Mouse (Mus musculus): ENCODE measurements around the gene Ptpn9. TPM values are rescaled to one million over a fixed set of nuclear protein-coding genes. Genes with fewer than 3 reads are reported as not detected.
"Not testable (repeated sequence)": the region's sequence is repeated elsewhere in the genome, so short reads cannot be mapped to it uniquely, and the experiment has no call there.

The Ptpn9 gene
- 10 to 100 TPM; 30.4 to 31.7 TPM for total RNA-seq (2021)

DNA sequence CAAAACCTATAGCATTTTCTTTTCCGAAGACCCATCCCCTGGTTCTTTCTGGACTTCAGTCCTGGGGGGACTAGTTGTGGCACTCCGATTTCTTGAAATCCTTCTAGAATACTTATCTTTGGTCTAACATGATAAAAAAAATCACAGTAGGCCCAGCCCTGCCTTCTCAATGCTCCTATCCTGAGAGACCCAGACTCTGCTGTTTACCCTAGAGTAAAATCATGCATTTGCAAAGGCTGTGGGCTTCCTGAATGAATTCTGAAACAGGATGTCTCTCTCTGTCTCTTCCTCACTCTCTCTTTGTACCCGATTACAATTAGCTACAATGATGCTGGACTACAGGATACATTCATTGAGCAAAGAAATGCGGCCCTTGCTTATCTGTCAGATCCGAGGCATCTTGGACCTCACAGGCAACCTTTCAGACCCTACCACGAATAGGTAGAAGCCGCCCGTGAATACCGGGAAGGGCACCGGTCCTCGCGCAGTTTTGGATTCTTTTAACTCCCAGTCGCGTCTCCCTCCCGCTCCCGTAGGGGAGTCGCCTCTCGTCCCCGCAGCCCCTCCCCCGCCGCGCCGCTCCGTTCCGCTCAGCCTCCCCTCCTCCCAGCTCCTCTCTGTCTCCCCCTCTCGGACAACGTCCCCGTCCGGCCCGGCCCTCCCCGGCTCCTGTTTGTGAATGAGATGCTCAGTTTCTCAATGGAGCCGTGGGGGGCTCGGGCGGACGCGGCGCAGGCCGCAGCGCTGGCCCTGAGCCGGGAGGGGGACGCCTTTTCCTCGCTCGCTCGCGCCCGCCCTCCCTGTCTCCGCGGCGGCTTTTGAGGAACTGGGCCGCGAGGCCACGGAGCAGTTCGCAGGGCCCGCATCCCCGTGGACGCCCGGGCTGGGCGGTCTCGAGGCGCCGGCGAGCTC lies at the start of gene Ptpn9:
Gene Ptpn9, plus strand, starts transcription at position 638 of the 912 bp plus-strand sequence.
- DNase-seq, result peak; percentile 86 to 90

DNA sequence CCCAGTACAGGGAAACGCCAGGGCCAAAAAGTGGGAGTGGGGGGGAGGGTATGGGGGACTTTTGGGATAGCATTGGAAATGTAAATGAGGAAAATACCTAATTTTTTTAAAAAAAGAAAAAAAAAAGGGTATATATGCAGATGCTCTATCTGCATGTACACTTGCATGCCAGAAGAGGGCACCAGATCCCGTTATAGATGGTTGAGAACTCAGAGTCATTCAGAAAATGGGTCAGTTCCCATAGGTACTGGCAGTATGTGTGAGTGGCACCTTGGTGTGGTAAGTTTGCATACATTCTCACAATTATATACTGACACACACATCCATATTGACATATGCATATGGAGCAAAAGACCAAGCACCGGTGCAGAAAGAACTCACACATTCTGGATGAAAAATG lies 47.2 kb upstream of the Ptpn9 start:
- DNase-seq, result not testable (repeated sequence)

DNA sequence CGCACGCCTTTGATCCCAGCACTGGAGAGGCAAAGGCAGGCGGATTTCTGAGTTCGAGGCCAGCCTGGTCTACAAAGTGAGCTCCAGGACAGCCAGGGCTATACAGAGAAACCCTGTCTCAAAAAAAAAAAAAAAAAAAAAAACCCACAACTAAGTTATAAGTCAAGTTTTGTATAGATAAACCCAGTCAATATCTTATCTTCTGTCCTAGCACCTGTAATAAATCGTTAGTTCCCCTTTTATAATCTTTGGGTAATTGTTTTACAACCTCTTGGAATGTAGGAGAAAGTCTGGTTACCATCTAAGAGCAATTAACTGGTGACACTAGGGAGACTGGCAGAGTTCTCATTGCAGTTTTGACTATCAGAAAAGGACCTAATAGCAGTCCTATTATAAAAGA lies 46.0 kb upstream of the Ptpn9 start:
- DNase-seq, result not testable (repeated sequence)

DNA sequence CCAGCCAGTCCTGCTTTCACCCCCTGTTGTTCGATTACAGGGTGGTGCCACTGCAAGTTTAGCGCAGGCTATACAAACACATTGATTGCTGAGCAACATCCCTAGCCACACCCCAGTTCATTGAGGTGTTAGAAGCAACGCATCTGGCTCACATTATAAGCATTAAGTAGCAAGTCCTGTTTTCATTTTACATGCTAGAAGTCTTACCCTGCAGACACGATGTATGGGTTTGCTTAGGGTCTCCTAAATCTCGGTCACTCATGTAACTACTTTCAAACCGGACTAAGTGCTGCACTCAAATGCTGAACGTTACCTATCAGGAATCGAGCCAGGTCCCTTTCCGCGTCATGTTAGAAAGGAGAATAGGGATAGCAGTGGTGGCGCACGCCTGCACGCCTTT lies 45.0 kb upstream of the Ptpn9 start:
- DNase-seq, result no peak

DNA sequence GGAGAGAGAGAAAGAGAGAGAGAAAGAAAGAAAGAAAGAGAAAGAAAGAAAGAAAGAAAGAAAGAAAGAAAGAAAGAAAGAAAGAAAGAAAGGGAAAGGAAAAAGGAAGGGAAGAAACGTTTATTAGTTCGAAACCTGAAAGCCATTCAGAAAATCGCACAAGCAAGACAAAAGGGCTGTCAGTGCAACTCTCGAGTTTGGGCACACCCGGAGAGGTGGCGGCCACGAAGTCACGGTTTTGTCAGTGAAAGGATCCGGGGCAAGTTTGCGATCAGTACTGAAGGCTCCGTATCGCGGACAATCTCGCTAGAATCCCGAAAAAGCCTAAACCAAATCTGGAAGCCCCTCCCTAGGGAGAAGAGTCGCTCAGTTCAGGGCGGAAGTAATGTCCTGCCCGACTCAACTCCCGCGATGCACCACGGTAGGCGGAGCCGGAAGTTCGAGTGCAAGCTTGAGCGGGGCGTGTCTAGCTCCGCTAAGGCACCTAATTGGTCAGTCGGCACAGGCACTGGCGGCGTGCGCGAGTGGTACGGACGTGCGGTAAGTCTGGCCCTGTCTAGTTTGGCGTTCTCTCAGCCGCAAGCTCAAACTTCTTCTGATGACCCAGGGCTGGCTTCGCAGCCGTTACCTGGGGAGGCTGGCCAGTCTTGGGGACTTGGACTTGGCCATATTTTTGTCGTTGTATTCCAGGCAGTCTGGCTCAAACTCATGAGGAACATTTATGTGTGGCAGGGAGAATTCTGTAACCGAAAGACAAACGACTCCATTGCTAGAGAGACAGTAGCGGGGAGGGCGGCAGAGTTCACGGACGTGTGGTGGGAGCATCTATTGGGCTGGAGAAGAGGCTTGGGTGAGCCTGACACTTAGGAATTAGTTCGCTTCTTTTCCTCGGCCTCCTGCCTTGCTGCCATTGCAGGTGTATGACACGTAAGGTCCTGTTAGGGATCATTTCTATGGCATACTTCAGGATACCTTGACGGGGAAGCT lies 44.0 kb upstream of the Ptpn9 start, which contains the start of gene Snupn:
Gene Snupn, plus strand, starts transcription at position 465 of the 987 bp plus-strand sequence.
- DNase-seq, result peak; percentile 95 to 96

DNA sequence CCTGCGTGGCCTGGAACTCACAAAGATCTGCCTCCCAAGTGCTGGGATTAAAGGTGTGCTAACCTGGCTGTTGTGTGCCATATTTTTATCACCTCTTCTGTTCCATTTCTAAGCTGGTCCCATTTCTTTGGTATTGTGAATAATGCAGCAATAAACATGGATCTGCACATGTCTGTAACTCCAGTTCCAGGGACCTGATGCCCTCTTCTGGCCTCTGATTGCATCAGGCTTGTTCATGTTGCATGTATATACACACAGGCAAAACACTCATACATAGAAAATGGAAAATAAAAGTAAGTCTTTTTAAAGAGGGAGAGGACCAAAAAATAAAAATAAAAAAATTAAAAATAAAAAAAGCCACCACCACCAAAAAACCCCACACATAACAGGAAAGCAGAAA lies 41.2 kb upstream of the Ptpn9 start:
- DNase-seq, result no peak

DNA sequence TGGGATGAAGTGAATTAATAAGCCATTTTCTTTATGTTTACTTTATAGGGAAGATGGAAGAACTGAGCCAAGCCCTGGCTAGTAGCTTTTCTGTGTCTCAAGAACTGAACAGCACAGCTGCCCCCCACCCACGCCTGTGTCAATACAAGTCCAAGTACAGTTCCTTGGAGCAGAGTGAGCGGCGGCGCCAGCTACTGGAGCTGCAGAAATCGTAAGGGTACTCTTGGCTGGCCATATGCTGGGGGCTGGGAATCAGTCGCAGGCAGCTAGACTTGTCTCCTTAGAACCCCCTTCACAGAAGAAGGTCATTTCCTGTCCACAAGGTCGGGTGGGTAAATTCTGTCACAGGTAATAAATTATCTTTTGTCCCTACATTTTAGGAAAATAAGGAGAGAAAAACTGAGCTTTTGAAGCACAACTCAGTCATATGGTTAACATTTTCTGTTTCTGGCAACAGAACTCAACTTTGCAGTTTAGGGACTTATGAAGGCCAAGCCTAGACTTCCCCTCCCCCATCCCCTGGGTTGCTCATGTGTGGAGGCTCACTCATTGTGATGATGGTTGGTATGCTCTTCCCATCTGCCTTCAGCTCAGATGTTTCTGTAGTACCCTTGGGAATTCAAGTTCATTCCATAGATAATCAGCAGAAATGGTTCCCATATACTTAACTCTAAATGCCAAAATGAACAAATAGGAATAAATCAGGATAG lies 37.6 kb upstream of the Ptpn9 start:
- no peak for DNase-seq

DNA sequence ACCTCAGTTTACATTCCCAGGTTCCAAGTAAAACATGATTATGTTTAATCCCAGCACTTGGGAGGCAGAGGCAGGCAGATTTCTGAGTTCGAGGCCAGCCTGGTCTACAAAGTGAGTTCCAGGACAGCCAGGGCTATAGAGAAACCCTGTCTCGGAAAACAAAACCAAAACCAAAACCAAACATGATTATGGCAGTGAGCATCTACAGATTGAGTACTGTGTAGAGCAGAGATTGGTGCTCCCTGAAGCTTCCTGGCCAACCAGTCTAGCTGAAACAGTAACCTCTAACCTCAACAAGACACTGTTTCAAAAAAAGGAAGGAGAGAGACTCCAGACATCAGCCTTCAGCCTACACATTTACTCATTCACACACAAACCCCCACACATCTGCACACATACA lies 36.0 kb upstream of the Ptpn9 start:
- DNase-seq, result no peak

DNA sequence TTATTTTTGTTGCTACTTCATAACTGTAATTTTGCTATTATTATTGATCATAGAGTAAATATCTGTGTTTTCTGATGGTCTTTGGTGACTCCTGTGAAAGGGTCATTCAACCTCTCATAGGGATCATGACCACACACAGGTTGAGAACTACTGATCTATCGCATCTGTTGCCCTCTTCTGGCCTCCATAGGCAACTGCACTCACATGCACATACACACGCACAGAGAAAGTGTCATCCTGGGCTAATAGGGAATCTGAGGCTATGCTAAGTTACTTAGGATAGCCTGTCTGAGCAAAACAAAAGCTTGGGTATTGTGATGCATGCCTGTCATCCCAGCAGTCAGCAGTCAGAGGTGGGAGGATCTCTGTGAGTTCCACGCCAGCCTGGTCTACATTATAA lies 33.1 kb upstream of the Ptpn9 start:
- no peak for DNase-seq

DNA sequence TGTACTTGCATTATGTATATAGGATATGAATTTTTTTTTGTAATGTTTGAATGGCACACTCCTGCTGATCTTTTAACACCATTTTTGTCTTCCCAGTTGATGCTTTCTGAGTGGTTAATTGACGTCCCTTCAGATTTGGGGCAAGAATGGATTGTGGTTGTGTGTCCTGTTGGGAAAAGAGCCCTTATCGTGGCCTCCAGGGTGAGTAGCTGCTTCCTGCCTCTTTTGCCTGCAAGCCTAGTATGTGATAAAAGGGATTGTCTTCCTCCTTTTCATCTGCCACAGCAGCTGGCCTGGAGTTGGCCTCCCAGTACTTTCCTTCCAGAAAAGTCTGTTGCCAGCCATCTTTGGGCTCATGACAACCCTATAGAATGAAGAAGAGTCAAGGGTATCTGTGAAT lies 24.6 kb upstream of the Ptpn9 start:
- DNase-seq, result no peak

DNA sequence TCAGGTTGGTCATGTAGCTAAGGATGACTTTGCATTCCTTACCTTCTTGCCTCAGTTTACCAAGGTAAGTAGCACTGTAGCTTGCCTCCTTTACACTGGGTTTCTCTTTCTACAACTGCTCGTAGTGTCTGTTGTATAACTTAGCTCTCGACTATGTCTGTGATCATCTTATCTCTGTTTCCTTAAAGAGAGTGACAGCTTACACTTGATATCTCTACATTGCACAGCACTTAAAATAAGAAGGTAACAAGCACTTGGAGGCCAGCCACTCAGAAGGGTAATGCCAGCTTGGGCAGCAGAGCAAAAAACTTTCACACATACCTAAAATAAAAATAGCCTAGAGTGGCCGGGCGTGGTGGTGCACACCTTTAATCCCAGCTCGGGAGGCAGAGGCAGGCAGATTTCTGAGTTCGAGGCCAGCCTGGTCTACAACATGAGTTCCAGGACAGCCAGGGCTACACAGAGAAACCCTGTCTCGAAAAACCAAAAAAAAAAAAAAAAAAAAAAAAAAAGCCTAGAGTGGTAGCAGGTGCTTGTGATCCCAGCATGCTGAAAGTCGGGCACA lies 20.7 kb upstream of the Ptpn9 start:
- no peak for DNase-seq

DNA sequence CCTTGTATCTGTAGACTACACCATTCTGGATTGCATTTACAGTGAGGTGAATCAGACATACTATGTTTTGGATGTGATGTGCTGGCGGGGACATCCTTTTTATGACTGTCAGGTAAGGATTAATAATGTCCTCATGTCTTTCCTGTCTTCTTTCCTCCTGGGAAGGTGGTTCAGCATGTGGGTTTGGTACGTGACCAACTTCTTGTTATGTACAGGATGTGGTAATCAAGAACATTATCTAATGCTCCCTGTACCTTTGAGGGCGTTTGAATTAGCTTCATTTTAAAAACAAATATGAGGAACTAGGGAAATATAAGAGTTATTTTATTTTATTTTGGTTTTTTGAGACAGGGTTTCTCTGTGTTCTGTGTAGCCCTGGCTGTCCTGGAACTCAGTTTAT lies 19.5 kb upstream of the Ptpn9 start:
- DNase-seq, result no peak

DNA sequence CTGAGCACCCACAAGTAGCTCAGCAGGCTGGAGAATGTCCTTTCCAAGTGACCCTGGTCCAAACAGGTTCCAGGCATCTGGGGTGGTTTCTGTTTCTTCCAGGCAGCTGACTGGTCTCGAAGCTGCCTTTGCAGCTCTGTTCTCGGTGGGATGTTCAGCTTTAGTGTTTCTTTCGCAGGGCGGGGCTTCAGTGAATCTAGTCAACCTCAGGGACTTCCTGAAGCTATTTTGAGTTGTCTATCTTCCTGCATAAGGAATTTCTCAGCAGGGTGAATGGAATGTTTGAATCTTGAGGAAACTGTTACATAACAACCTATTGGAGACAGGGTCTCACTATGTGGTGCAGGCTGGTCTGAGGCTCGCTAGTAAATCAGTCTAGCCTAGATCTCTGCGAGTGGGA lies 14.5 kb upstream of the Ptpn9 start:
- no peak for DNase-seq

DNA sequence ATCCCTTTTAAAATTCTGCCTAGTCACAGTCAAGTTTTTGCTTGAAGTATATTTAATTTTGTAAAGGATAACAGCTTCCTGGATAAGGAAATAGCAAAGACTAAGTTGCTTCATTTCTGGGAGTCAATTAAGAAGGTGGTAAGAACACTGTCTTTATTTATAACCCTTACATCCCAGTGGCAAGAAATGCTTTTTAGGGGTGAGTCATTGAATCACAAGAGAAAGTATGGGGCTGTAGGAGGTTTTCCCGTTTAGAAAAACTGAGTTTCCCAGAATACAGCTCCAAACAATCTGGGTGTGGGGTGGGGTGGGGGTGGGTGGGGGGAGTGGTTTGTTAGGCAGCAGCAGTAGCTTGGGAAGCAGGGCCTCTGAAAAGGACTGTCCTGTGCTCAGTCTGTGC lies 13.2 kb upstream of the Ptpn9 start:
- DNase-seq, result no peak

DNA sequence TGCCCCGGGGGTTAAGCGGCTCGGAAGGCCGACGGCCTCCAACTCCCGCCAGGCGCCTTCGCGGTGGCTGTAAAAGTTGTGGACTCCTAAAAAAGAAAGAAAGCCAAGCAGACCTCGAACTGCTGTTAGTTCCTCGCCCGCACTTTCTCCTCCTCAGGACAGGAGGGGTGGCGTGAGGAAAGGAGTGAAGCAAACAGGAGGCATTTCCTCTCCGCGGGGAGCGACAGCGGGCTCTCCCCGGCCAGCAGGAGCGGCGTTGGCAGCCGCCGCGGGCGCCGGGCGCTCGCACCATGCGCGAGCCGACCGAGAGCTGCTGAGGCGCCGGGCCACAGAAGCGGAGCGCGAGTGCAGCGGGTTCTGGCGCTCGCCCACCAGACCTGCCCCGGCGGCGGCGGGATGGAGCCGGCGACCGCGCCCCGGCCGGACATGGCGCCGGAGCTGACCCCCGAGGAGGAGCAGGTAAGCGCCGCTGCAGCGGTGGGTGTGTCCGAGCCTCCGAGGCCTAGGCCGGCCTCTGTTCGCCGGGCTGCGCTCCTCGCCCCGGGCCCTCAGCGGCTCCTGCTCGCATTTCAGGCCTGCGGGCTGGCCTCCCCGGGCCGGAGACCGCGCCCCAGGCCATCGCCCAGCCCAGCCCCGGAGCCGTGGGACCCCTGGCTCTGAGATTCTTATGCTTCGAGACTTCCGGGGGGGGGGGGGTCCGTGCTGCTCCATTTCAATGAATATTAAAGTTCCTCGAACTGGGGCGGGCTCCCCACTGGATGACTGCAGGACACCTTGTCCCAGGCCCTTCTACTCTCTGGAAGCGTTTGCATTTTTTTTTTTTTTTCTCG lies 690 bp downstream of the Ptpn9 start:
- DNase-seq, result peak; percentile 58 to 67

DNA sequence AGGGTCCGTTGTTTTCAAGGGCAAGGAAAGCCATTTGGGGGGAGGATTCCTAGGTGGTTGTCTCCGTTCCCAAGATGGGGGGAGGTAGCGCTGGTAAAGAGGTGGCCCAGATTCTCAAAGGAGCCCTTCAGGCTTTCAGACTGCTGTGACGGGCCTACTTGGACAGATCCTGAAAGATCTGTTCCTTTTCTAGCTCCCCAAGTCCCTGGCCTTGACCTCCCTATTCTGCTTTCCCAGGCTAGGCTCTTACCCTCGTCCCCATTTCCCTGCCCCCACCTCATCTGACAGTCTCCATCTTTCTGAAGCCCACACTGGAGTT lies 1.3 kb downstream of the Ptpn9 start:
- DNase-seq, result peak; percentile 15 to 28

DNA sequence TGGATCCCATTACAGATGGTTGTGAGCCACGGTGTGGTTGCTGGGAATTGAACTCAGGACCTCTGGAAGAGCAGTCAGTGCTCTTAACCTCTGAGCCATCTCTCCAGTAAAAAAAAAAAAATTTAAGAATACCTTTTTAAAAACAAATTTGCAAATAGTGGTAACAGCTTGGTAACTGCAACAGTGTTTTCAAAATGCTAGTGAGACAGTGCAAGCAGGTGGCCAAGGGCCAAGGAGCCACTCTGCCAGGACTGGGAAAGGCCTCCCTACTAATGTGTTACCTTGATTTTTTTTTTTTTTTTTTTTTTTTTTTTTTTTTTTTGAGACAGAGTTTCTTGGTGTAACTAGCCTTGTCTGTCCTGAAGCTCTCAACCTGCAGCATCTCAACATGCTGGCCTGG lies 2.5 kb downstream of the Ptpn9 start:
- not testable (repeated sequence) for DNase-seq

DNA sequence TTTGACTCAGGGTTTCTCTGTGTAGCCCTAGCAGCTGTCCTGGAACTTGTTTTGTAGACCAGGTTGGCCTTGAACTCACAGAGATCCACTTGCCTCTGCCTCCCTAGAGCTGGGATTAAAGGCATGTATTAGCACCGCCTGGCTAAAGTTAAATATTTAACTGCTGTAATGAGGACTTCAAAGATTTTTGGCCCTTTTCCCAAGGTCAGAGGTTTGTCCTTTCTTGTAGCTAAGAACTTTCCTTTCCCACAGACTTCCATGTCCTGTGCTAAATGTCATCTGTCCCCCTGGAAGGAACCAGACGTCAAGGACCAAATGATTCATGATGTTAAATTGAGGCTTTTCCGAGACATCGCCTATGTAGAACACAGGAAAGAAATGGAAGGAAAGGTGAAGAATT lies 8.3 kb downstream of the Ptpn9 start:
- no peak for DNase-seq

DNA sequence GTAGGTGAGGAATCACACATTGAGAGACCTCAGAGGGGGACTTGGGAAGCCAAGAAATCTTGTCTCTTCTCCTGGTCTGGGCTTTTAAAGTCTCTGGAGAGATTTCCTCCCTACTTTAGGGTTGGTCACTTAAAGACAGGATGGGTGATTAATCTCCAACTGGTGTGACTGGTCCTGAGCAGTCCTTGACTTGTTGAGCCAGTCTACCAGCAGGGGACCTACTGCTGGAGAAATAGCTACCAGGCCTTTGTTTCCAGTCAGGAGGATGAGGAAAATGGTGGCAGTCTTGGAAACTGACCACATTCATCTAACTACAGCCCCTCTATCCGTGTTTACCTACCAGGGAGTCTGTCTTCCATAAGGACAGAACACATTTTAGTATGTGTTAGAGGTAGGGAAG lies 17.7 kb downstream of the Ptpn9 start:
- no peak for DNase-seq

DNA sequence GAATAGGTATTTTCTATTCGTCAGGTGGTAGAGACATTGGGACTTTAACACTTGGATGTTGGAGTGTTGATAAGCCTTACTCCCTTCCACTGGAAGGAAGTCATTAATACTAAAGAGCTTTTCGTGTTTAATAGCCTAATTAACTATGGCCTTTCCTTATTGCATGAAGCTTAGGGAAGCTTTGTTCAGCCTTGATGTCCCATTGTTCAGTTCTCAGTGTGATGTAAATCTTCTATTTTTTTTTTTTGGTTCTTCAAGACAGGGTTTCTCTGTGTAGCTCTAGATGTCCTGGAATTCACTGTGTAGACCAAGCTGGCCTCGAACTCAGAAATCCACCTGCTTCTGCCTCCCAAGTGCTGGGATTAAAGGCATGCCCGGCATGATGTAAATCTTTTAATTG lies 18.2 kb downstream of the Ptpn9 start:
- no peak for DNase-seq

DNA sequence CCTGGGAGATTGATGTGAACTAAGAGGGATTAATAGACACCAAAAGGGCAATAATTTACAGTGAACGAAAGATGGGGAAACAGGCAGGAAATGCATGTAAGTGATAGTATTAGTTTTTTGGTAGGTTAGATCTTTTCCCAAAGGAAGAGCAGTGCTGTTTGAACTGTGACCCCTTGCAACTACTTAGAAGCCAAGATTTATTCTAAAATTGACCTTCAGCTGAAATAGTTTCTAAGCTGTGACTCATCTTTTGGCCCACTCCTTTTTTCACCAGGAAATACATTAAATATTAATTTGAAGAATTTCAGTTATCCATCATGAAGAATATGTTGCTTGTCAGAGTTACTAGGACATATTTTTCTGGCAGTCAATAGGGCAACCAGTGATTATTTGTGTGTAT lies 19.0 kb downstream of the Ptpn9 start:
- no peak for DNase-seq

Measured in layer of hippocampus, postnatal 36 days (tissue).